Mouse (Mus musculus) kidney, adult 9 months (tissue): ENCODE data around the gene Zfp575.
"Not testable (repeated sequence)": the region's sequence is repeated elsewhere in the genome, so short reads cannot be mapped to it uniquely, and the experiment has no call there.

ENCODE experiments used
- DNase-seq: peaks from one replicate; pipeline ENCODE4 v3.0.0; 2022

Zfp575 gene

GRCm38 (mm10) chr7:24587330-24588105 is at the start of gene Zfp575, which contains the start of gene Ethe1:
TSS of gene Zfp575 (minus strand) at chr7:24587641.
TSS of gene Ethe1 (plus strand) at chr7:24587543.
- DNase-seq, result no peak

GRCm38 (mm10) chr7:24637046-24637445 is 49.6 kb upstream of the Zfp575 start:
- no peak for DNase-seq

- DNase-seq, result no peak
Observed at GRCm38 (mm10) chr7:24636264-24636663, 48.8 kb upstream of the Zfp575 start, which contains the start of gene Lypd3. TSS of gene Lypd3 (plus strand) at chr7:24636550.

GRCm38 (mm10) chr7:24630116-24630880 is 42.9 kb upstream of the Zfp575 start:
- DNase-seq, result no peak

GRCm38 (mm10) chr7:24629672-24630071 is 42.2 kb upstream of the Zfp575 start:
- no peak for DNase-seq

- peak; percentile 87 for DNase-seq
Observed at GRCm38 (mm10) chr7:24628685-24629610, 41.5 kb upstream of the Zfp575 start.

GRCm38 (mm10) chr7:24622967-24623366 is 35.5 kb upstream of the Zfp575 start:
- no peak for DNase-seq

- DNase-seq, result no peak
Observed at GRCm38 (mm10) chr7:24621193-24621592, 33.8 kb upstream of the Zfp575 start.

GRCm38 (mm10) chr7:24619671-24620397 is 32.4 kb upstream of the Zfp575 start:
- no peak for DNase-seq

GRCm38 (mm10) chr7:24618374-24618773 is 30.9 kb upstream of the Zfp575 start:
- DNase-seq, result not testable (repeated sequence)

GRCm38 (mm10) chr7:24617763-24618162 is 30.3 kb upstream of the Zfp575 start:
- no peak for DNase-seq

GRCm38 (mm10) chr7:24614816-24615215 is 27.4 kb upstream of the Zfp575 start:
- no peak for DNase-seq

GRCm38 (mm10) chr7:24612308-24612910 is 25.0 kb upstream of the Zfp575 start:
- DNase-seq, result no peak

GRCm38 (mm10) chr7:24611709-24612108 is 24.3 kb upstream of the Zfp575 start:
- DNase-seq, result no peak

GRCm38 (mm10) chr7:24610879-24611494 is 23.5 kb upstream of the Zfp575 start:
- DNase-seq, result peak; percentile 98

GRCm38 (mm10) chr7:24610144-24610878 is 22.9 kb upstream of the Zfp575 start, which contains the start of gene Phldb3:
TSS of gene Phldb3 (plus strand) at chr7:24610763.
- DNase-seq, result peak; percentile 72

- DNase-seq, result no peak
Observed at GRCm38 (mm10) chr7:24608561-24608960, 21.1 kb upstream of the Zfp575 start.

- DNase-seq, result peak; percentile 92
Observed at GRCm38 (mm10) chr7:24608017-24608416, 20.6 kb upstream of the Zfp575 start.

GRCm38 (mm10) chr7:24606046-24606445 is 18.6 kb upstream of the Zfp575 start:
- peak; percentile 76 for DNase-seq

GRCm38 (mm10) chr7:24605561-24605960 is 18.1 kb upstream of the Zfp575 start:
- DNase-seq, result no peak
